Mouse (Mus musculus): ENCODE results near the gene Slit3. TPM values are rescaled to one million over a fixed set of nuclear protein-coding genes. Genes with fewer than 3 reads are reported as not detected.

Slit3 gene
- total and polyA plus RNA-seq, 2 experiments from 2014 or later, result 6.7 to 23.7 TPM

GRCm38 (mm10) chr11:35440186-35440585 lies 319.2 kb downstream of the Slit3 start:
- Histone ChIP-seq H3K4me3 (ENCODE audit: low read depth, low read length) (no peak overlapping the region), H3K9me3 (replicated peaks; ENCODE audit: control insufficient read depth, low read length) (no peaks in the 10 kb centered on the region), H3K4me2 (ENCODE audit: low read depth, low read length) (no peak overlapping the region), H3K27ac (ENCODE audit: low read depth) (no peak overlapping the region), H3K4me1 (ENCODE audit: control insufficient read depth, insufficient read depth) (no peaks in the 10 kb centered on the region), H3K36me3 (replicated peaks; ENCODE audit: control insufficient read depth, insufficient read depth, low read length) (no peaks in the 10 kb centered on the region), H3K9ac (replicated peaks; ENCODE audit: low read depth, low read length) (no peak overlapping the region), H3K27me3 (ENCODE audit: control insufficient read depth, insufficient read depth, low read length) (no peaks in the 10 kb centered on the region)
- TF ChIP-seq CTCF (IDR thresholded peaks at IDR 0.05; ENCODE audit: low read depth) (no peak), EP300 (IDR thresholded peaks at IDR 0.05; ENCODE audit: low read depth) (no peak)
- no peak for DNase-seq (ENCODE audit: low spot score)
- no peak for ATAC-seq (ENCODE audit: insufficient read depth, low read depth)
- WGBS, result 83% methylated on average over 11 of the region's 11 CpGs

GRCm38 (mm10) chr11:35444489-35445100 lies 323.6 kb downstream of the Slit3 start:
- no peak for DNase-seq (ENCODE audit: low spot score)

GRCm38 (mm10) chr11:35447951-35448350 lies 326.9 kb downstream of the Slit3 start:
- no peak overlapping the region for H3K4me2 ChIP-seq (ENCODE audit: low read depth, low read length)
- no peaks in the 10 kb centered on the region for H3K4me1 ChIP-seq (ENCODE audit: control insufficient read depth, insufficient read depth)
- TF ChIP-seq CTCF (IDR thresholded peaks at IDR 0.05; ENCODE audit: low read depth) (no peak), EP300 (IDR thresholded peaks at IDR 0.05; ENCODE audit: low read depth) (no peak)
- no peak for DNase-seq (ENCODE audit: low spot score)
- H3K9me3 ChIP-seq (replicated peaks; ENCODE audit: control insufficient read depth, low read length), result no peaks in the 10 kb centered on the region
- no peak for ATAC-seq (ENCODE audit: insufficient read depth, low read depth)
- no peak overlapping the region for H3K27ac ChIP-seq (ENCODE audit: low read depth)
- no peak overlapping the region for H3K9ac ChIP-seq (replicated peaks; ENCODE audit: low read depth, low read length)
- no peaks in the 10 kb centered on the region for H3K27me3 ChIP-seq (ENCODE audit: control insufficient read depth, insufficient read depth, low read length)
- no peaks in the 10 kb centered on the region for H3K36me3 ChIP-seq (replicated peaks; ENCODE audit: control insufficient read depth, insufficient read depth, low read length)
- no peak overlapping the region for H3K4me3 ChIP-seq (ENCODE audit: low read depth, low read length)
- 61% methylated on average over 9 of the region's 9 CpGs for WGBS

More at GRCm38 (mm10) chr11:35444489-35445100, 323.6 kb downstream of the Slit3 start:
- no peak overlapping the region for H3K4me2 ChIP-seq (ENCODE audit: low read depth, low read length)
- H3K9ac ChIP-seq (replicated peaks; ENCODE audit: low read depth, low read length), result no peak overlapping the region
- no peaks in the 10 kb centered on the region for H3K4me1 ChIP-seq (ENCODE audit: control insufficient read depth, insufficient read depth)
- no peaks in the 10 kb centered on the region for H3K36me3 ChIP-seq (replicated peaks; ENCODE audit: control insufficient read depth, insufficient read depth, low read length)
- no peak for ATAC-seq (ENCODE audit: insufficient read depth, low read depth)
- H3K4me3 ChIP-seq (ENCODE audit: low read depth, low read length), result no peak overlapping the region
- H3K9me3 ChIP-seq (replicated peaks; ENCODE audit: control insufficient read depth, low read length), result no peaks in the 10 kb centered on the region
- TF ChIP-seq EP300 (IDR thresholded peaks at IDR 0.05; ENCODE audit: low read depth) (no peak), CTCF (IDR thresholded peaks at IDR 0.05; ENCODE audit: low read depth) (no peak)
- no peaks in the 10 kb centered on the region for H3K27me3 ChIP-seq (ENCODE audit: control insufficient read depth, insufficient read depth, low read length)
- 65% methylated on average over 6 of the region's 6 CpGs for WGBS
- H3K27ac ChIP-seq (ENCODE audit: low read depth), result no peak overlapping the region

GRCm38 (mm10) chr11:35449199-35449598 lies 328.2 kb downstream of the Slit3 start:
- Histone ChIP-seq H3K9me3 (replicated peaks; ENCODE audit: control insufficient read depth, low read length) (no peaks in the 10 kb centered on the region), H3K4me3 (ENCODE audit: low read depth, low read length) (no peak overlapping the region), H3K4me1 (ENCODE audit: control insufficient read depth, insufficient read depth) (no peaks in the 10 kb centered on the region), H3K27ac (ENCODE audit: low read depth) (no peak overlapping the region), H3K27me3 (ENCODE audit: control insufficient read depth, insufficient read depth, low read length) (no peaks in the 10 kb centered on the region), H3K36me3 (replicated peaks; ENCODE audit: control insufficient read depth, insufficient read depth, low read length) (no peaks in the 10 kb centered on the region), H3K4me2 (ENCODE audit: low read depth, low read length) (no peak overlapping the region), H3K9ac (replicated peaks; ENCODE audit: low read depth, low read length) (no peak overlapping the region)
- DNase-seq (ENCODE audit: low spot score) (no peak), ATAC-seq (ENCODE audit: insufficient read depth, low read depth) (no peak)
- no peak for TF ChIP-seq CTCF (IDR thresholded peaks at IDR 0.05; ENCODE audit: low read depth)
- TF ChIP-seq EP300 (IDR thresholded peaks at IDR 0.05; ENCODE audit: low read depth), result no peak
- 78% methylated on average over 6 of the region's 6 CpGs for WGBS

- 39% methylated on average over 4 of the region's 4 CpGs for WGBS
- TF ChIP-seq EP300 (IDR thresholded peaks at IDR 0.05; ENCODE audit: low read depth) (no peak), CTCF (IDR thresholded peaks at IDR 0.05; ENCODE audit: low read depth) (peak; percentile 95)
- H3K4me1 ChIP-seq (ENCODE audit: control insufficient read depth, insufficient read depth), result no peaks in the 10 kb centered on the region
- no peaks in the 10 kb centered on the region for H3K36me3 ChIP-seq (replicated peaks; ENCODE audit: control insufficient read depth, insufficient read depth, low read length)
- no peaks in the 10 kb centered on the region for H3K27me3 ChIP-seq (ENCODE audit: control insufficient read depth, insufficient read depth, low read length)
- no peak overlapping the region for H3K4me3 ChIP-seq (ENCODE audit: low read depth, low read length)
- no peak overlapping the region for H3K9ac ChIP-seq (replicated peaks; ENCODE audit: low read depth, low read length)
- H3K9me3 ChIP-seq (replicated peaks; ENCODE audit: control insufficient read depth, low read length), result no peaks in the 10 kb centered on the region
- DNase-seq (ENCODE audit: low spot score) (peak; percentile 72), ATAC-seq (ENCODE audit: insufficient read depth, low read depth) (no peak)
- no peak overlapping the region for H3K27ac ChIP-seq (ENCODE audit: low read depth)
- no peak overlapping the region for H3K4me2 ChIP-seq (ENCODE audit: low read depth, low read length)
These were observed 330.6 kb downstream of the Slit3 start for GRCm38 (mm10) chr11:35451636-35452035.

- DNase-seq (ENCODE audit: low spot score) (no peak), ATAC-seq (ENCODE audit: insufficient read depth, low read depth) (no peak)
- Histone ChIP-seq H3K4me2 (ENCODE audit: low read depth, low read length) (no peak overlapping the region), H3K9ac (replicated peaks; ENCODE audit: low read depth, low read length) (no peak overlapping the region), H3K27me3 (ENCODE audit: control insufficient read depth, insufficient read depth, low read length) (no peaks in the 10 kb centered on the region), H3K4me3 (ENCODE audit: low read depth, low read length) (no peak overlapping the region), H3K27ac (ENCODE audit: low read depth) (no peak overlapping the region), H3K36me3 (replicated peaks; ENCODE audit: control insufficient read depth, insufficient read depth, low read length) (no peaks in the 10 kb centered on the region), H3K9me3 (replicated peaks; ENCODE audit: control insufficient read depth, low read length) (no peaks in the 10 kb centered on the region), H3K4me1 (ENCODE audit: control insufficient read depth, insufficient read depth) (no peaks in the 10 kb centered on the region)
- 46% methylated on average over 5 of the region's 5 CpGs for WGBS
- TF ChIP-seq EP300 (IDR thresholded peaks at IDR 0.05; ENCODE audit: low read depth) (no peak), CTCF (IDR thresholded peaks at IDR 0.05; ENCODE audit: low read depth) (peak; percentile 63)
These were observed 331.4 kb downstream of the Slit3 start for GRCm38 (mm10) chr11:35452413-35452812.
